Mouse (Mus musculus): ENCODE results near the gene Fam243. TPM values are rescaled to one million over a fixed set of nuclear protein-coding genes. Genes with fewer than 3 reads are reported as not detected.

The Fam243 gene
- polyA plus RNA-seq (2017; shearing (Covaris generic)) = not detected

DNA sequence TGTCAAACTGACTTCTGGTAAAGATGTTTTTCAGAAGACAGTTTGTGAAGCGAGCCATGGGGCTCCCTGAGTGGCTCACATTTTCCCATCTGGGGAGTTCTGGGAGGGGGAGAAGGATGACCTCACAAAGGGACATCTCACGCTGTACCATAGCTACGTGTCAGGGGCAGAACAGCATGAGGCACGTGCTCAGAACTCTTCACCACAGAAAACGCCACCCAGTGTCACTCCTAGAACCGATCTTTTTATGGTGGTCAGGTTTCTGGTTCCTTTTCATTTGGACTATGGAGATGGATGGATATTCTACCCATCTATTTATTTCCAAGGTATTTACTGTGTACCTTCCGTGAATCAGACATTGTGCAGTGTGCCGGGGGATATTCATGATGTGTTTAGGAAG is at the start of gene Fam243:
TSS of gene Fam243 (minus strand) at position 101 of the 400 bp plus-strand sequence.
- no peak for ATAC-seq

DNA sequence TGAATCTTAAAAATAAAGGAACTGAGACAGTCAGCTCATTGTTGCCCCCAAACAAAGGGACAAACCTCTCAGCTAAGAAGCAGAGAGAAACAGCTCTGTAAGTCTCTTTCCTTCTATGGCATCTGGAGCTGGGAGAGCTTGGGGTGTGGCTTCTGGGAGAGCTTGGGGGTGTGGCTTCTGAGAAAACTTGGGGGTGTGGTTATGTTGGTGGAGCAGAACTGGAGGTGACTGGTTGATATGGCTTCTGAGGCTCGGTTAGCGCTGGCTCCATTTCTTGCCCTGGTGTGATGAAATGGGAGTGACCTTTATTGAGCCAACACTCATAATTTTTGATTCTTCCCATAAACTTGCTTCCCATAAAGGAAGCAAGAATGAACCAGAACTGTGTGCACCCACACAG is 48.0 kb upstream of the Fam243 start:
- ATAC-seq = no peak

DNA sequence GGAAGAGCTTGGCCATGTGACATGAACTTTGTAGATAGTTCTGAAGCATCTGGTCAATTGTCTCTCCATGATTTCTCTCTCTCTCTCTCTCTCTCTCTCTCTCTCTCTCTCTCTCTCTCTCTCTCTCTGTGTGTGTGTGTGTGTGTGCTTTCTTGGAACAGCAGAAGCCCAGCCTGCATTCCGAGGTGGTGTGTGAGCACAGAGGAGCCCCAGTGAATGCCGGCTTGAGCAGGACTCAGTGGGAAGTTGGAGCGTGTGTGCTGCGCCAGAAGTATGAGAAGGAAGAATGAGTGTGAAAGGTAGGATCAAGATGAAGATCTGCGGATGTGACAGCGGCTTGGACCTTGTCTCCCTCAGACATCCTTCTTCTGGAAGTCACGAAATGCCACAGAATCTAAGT is 44.2 kb upstream of the Fam243 start:
- ATAC-seq = no peak

DNA sequence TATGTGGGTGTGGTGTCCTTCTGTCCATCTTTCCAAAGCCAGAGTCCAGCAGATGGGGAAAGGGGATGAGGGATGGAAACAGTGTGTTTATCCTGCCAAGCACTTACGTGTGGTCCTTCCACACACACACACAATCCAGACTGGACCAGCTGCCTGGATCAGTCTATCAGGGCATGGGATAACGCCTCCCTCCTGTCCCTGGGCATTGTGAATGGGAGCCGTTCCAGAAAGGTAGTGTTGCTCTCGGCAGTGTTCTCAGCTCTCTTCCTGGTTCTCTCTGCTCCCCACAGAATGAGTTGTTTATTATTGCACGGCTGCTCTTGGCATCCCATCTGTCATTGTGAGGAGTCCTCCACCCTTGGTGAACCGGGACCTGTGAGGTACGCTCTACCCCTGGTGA is 39.5 kb upstream of the Fam243 start:
- ATAC-seq = no peak

DNA sequence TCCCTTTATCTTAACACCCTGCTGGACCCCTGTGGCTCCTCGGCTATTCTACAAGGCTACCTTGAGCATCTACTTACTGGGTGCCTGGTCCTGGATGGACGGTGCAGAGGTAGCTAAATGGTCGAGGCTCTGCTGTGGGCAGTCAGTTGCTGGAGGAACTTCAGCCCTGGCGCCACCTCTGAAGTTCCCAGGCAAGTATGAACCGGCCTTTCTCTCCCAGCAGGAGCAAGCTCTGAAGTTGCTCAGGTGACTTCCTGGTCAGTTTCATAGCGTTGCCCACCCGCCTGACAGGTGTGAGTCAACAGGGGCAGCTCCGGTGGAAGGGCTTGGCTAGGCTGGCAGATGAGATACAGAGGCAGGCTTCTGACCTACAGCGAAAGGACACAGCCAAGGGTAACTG is 38.0 kb upstream of the Fam243 start, which contains the start of gene Kcne1:
TSS of gene Kcne1 (minus strand) at position 240 of the 400 bp plus-strand sequence.
- no peak for ATAC-seq

DNA sequence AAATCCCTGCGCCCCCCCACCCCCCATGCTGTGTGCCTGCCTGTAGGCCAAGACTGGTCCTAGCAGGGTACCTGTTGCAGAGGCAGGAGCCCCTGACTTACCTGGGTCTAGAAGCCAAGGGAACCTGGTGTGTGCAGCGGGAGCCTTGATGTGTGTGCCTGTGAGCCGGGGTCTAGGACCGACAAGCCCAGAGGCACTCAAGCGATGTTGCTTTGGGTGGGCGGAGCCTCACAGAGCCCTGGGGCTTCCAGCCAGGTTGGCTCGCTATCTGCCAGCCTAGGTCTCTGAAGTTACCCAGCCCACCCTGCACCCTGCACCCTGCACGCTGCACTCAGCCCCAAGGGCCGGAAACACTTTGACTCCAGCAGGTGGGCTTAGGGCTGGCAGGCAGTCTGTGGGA is 37.5 kb upstream of the Fam243 start:
- ATAC-seq = no peak

DNA sequence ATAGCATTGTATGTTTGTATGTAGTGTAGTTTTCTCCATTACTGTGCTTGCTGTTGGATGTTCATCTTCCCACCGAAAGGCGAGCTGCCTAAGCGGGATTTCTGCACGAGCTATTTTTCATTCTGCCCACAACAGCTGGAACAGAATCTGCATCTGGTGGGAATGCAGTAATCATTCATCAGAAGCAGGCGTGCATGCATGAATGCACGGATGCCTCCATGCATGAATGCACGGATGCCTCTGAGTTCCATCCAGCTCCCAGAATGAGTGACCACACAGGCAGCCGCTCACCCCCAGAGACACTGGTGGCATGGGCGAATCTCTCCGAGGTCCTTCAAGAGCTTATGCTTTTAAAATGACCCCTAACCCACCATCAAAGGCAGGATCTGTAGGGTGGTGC is 36.3 kb upstream of the Fam243 start:
- no peak for ATAC-seq

DNA sequence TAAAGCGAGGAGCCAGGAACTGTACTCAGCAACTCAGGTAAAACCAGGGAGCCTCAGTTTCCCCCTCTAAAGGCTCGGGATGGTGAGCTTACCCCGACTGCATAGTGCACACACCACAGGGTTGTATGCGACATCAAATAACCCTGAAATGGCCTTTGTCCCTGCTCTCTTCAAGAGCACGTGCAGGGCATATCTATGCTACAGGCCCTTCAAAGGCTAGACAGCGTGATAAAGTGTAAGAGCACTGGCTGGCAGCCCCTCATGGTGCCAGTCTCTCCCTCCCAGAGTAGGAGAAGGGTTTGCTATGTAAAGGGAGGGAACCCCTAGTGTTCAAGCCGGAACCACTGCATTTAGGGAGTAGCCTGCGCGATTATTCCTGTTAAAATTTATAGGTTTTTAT is 35.8 kb upstream of the Fam243 start:
- no peak for ATAC-seq

DNA sequence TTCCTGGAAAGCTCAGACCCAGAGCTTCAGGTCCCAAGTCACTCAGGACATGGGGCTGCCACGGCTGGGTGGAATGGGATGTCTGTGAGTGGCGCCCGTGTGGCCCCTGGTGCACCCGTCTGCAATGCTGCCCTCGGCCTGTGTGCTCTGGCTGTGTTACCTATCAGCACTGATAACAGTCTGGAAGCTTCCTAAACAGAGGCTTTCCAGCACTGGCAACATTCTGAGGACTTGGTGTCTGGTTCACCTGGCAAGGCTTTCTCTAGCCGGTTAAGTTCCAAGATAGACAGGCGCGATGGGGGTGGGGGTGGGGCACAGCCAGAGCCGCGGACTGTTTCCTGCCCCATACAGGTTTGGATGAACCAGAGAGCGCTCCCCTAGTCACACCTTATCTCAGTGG is 34.7 kb upstream of the Fam243 start:
- ATAC-seq = no peak

DNA sequence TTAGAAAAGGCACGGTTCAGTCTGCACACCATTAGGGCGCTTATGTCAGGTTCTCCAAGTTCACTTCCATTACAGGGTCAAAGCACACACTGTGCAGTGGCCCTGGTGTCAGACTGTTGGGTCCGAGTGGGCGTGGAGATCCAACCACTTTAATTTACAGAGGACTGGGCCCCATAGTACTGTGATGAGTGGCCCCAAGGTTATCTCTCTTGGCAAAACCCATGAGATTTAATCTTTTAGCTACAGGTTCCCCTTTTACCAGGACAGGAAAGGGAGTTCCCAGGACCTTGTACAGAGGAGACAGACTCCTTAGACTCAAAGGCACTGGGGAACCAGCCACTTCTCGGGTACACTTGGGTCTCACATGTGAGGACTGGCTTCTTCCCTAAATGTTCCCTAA is 34.1 kb upstream of the Fam243 start:
- no peak for ATAC-seq

DNA sequence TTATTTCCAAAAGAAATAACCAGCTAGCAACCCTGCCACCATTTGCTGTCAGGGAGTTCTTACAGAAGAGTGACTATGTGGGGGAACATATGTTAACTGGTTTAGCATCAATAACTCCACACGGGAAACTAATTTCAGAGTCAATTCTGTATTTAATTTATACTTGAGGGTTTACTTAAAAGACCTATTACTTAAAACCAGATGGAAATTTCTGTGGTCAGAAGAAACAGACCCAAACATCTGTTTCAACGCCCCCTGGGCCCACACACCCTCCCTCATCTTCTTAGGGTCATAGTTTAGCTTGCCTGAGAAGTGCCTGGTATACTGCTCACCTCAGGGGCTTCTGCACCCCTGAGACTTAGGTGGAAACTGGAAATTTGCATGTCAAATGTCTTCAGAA is 32.7 kb upstream of the Fam243 start:
- ATAC-seq = no peak

DNA sequence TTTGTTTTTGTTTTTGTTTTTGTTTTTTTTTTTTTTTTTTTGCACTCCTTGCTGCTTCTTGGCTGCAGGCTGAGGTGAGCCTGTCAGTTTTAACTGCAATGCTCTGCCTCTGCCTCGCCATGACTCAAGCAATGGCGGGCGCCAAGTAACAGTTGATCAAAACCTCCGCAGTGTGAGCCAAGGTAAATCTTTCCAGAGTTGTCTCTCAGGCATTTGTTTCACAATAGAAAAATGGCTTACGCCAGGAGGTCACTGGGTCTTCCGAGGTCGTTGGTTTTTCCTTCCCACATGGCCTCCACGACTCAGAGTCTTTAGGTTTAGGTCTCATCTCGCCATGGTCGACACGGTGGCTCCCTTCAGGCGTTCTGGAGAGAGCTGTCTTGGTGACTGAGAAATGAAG is 32.1 kb upstream of the Fam243 start:
- ATAC-seq = no peak

DNA sequence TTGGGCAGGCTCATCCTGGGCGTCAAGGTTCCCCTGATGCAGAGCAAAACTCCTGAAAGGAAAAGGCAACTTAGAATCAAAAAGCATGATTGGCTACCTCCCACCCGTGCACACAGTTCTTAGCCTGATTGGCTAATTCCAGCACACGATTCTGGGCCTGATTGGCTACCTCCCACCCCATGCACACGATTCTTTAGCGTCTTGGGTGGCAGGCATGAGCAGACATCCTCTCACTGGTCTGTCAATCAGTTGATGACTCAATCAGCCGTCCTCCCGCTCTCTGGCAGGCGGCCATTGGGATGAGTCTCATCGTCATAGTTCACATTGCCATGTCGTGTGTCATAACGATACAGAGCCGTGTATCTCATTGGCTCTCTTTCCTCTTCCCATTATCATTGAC is 27.7 kb upstream of the Fam243 start:
- ATAC-seq = no peak

DNA sequence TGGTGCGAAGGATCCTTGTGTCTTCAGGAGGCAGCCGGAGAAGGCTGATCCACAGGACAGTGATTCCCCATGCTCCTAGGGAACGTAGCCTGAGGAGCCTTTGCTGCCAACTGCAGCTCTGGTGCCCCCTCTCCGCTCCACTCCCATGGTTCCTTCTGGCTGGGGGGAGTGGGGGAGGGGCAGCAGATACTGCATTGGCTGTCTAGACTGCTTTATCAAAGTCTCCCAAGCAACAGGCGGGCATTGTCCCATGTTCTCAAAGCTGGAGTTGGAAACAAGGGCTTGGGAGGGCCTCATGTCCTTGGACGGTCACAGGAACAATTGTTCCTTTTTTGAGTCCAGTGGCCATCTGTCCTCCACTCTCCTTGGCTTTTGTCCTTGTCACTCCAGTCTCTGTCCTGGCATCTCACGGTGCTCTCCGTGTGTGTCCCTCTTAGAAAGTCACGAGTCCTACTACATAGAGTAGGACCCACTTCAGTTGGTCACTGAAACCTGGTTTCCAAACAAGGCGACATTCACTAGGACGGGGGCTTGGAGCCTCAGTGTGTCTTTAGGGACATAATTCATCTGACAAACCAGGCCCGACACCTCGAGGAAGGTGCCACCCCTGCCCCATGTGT is 25.2 kb upstream of the Fam243 start:
- ATAC-seq = no peak

DNA sequence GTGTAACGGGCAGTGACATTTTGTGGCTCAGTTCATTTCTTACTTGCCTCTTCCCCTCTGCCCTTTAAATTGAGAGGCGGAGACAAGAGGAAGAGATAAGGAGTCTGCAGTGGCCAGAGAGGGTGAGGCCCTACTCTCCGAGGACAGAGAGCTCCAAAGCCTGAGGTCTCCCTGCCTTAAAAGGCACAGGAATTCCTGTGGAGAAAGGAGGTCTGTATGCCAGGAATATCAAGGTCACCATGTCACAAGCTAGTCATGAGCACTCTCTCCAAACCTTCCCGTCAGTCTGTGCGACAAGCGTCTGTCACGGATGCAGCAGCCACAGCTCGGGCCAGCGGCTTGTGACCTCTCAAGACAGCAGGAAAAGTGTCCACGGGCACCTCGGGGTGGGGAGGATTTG is 23.9 kb upstream of the Fam243 start:
- no peak for ATAC-seq

DNA sequence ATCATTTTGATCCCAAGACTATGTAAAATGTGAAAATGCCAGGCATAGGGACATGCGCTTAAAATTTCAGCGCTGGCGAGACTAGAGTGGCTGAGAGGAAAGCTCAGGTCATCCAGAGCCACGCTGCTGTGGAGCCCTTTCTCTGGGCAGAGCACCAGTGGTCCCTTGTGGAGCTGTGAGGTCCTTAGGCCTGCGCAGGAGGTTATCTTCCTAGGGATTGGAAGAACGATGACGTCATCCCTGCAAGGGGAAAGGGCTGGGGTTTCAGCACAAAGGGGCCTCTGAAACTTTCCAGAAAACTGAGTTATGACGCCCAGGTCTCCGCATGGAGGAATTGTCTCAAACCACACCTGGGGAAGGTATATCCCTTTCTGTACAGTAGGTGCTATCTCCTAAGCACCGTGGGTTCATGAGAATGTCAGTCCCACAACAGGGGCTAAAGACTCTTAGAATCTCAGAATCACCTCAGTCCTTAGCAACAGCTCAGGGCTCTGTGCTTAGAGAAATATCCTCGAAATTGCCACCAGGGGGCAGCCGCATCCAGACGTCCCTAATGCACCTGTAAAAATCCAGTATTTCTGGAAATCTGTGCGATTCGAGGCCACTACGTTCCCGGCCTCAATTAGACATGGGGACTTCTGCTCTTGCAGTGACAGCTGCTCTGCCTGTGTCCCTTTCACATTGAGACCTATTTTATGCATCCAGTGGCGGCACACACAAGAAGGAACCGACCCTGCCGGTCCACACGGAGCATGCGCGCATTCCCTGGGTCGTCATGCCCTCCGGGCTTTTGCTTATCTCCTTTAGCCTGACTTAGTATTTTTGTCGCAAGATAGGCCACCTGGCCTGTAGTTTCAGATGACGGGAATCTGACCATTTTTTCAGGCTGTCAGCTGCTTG is 19.6 kb upstream of the Fam243 start:
- ATAC-seq = no peak

DNA sequence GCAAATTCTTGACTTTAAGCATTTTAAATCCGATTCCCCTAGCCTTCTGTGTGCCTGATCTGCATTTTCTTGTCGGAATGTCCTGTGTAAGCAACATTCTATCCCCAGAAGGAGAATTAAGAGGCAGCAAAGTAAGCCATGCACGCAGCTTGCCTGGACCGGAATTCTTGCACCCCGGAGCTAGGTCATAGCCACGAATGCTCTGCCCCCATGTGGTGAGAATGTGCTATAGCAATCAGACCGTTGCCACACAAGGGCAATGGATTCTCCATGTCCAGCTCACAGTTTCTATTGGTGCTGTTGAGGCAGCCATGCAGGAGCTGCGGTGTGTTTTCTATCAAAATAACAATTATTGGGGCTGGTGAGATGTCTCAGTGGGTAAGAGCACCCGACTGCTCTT is 15.0 kb upstream of the Fam243 start:
- ATAC-seq = no peak

DNA sequence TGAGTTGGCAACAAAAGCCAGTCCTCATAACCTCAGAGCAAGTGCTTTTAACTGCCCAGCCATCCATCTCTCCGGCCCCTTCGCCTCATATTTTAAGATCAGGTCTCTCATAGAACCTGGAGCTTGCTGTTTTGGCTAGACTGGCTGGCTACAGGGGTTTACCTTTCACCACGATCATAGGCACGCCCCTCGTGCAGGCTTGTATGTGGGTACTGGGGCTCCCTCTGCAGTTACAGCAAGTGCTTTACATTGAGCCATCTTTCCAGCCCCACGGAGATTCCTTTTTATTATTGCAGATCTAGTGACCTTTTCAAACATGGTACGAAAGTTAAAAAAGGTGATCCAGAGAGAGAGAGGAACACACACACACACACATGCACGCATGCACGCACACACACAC is 13.4 kb upstream of the Fam243 start:
- ATAC-seq = no peak

DNA sequence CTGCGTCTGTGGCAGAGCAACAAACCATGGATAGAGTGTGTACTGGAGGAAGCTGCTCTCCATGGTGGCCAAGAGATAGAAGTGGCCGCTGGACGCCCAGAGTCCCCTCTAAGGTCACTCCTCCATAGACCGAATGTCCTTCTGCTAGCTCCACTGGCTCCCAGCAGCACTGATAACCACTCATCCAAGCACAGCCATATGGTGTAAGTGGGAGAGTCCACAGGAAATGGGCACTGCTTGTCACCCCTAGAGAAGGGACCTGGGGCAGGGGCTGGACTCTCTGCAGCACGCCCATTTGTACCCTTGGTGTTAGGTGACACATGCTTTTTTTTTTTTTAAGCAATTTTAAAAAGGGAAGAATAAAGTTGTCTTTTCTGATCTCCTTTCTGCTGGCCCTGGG is 9.7 kb upstream of the Fam243 start:
- no peak for ATAC-seq

DNA sequence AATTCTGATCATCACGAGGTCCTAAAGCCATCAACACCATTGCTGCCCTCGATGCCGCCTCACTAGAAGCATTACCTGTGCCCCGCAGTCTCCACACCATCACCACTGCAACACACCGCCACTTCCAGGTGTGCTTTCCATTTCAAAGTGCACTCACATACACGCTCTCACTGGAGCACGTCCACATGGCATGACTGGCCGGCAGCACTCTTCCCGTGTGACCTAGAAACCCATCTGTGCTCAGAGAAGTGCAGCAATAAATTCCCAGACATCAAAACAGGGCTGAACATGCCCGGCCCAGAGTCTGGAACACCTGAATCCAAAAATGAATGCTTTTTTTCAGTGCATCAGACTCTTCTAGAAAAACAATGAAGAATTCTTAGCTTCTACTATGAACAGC is 6.7 kb upstream of the Fam243 start:
- no peak for ATAC-seq

DNA sequence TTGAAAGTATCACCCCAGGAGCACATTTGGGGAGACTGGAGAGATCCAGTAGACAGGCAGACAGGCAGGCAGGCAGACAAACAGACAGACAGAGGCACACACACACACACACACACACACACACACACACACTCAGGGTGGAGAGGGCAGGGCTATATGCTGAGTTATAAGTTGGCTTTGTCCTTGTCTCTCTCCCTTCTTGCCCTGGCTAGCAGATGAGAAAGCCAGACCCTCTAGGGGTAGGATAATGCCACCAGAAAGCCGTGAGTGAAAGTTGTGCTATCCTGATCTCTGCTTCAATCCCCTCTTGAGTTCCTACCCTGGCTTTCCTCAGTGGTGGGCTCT is 3.8 kb upstream of the Fam243 start:
- ATAC-seq = no peak

DNA sequence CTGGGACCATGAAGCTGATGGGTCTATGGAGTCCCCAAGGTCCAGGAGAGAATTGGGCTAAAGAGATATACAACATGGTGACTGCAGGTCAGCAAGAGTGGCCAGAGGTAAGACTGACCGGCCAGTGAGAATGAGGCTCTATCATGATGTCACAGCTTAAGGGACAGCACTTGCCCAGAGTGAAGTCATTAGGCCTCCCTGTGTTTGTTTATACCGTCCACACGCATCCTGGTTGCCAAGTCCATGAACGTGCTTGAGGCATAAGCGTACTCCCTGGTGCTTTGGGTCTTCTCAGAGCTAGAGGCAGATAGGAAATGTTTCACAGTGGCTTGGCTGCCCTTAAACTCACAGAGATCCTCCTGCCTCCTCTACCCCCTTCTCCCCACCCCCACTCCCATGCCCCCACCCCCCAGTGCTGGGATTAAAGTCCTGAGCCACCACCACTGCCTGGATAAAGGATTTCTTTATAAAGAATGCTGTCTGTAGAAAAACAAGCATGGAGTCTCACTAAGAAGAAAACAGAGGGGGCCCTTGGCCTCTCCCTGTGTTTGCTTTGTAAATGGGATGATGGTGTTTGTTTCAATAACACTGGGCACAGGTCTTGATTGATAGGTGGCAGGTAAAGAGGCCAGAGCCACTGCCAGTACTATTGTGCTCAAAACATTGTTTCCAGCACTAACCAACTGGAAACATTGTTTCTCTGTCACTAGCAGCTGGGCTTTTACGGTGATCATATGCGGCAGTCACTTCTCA is 3.2 kb upstream of the Fam243 start:
- ATAC-seq = no peak

DNA sequence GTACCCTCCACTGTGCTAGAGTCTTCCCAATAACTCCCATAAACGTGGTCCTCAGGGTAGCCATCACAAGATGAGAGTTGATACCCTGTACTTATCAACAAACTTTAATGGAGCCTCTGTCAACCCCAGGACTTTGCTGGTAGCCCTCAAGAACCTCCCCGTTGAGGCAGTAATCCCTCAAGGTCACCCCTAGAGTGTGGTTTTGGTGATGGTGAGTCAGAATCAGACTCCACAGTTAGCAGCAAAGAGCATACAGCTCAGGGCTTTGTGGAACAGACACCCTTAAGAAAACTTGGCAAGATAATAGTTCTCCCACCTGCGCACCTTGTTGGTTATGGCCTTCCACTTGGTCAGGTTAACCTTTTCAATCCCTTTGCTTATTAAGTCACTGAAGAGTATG is 880 bp downstream of the Fam243 start:
- no peak for ATAC-seq
